Mouse (Mus musculus) liver, embryonic 14.5 days (tissue): ENCODE results near the gene Shc1.

ENCODE experiments used
- CTCF ChIP-seq: IDR thresholded peaks from 2 replicates; pipeline ENCODE4 v1.5.1; 2016; ENCODE audit warnings: antibody characterized with exemption, low read depth, control low read depth
- EP300 ChIP-seq: IDR thresholded peaks from 2 replicates; pipeline ENCODE4 v1.6.1; 2016; ENCODE audit warnings: antibody characterized with exemption, low read depth

DNA sequence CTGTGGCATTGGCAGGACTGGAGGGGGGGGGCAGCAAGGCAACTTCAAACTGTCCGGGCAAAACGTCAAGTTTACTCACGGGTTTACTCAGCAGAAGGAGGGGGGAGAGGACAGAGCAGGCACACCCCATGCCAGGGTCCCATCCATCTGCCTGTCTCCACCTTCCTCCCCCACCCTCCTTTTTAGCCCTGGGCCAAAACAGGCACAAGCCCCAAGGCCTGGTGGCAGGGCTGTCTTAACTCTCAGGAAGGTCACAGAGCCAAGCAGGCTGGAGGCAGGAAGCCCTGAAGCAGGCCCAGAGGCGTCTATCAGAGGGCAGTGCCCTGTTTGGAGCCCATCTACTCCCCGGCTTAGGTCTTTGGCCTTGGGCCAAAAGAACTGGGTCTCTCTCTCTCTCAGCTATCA, 28.1 kb upstream of the Shc1 start:
- TF ChIP-seq CTCF (no peak), EP300 (no peak)
